Mouse (Mus musculus) ES-E14 (cell line): ENCODE results near the gene Sgo1.

ENCODE experiments used
- CHD2 ChIP-seq: IDR thresholded peaks from 2 replicates; pipeline ENCODE4 v1.6.1; 2014; ENCODE audit warnings: mild to moderate bottlenecking, low read depth, low read length, inconsistent platforms
- HCFC1 ChIP-seq: IDR thresholded peaks from 2 replicates; pipeline ENCODE4 v1.6.1; 2012; ENCODE audit warnings: low read length, inconsistent platforms, borderline replicate concordance; ENCODE audit not compliant: insufficient read depth
- MAFK ChIP-seq: IDR thresholded peaks from 2 replicates; pipeline ENCODE4 v1.6.1; 2014; ENCODE audit warnings: mild to moderate bottlenecking, low read depth, low read length, inconsistent platforms; ENCODE audit not compliant: insufficient read depth
- ZC3H11A ChIP-seq: IDR thresholded peaks from 2 replicates; pipeline ENCODE4 v1.6.1; 2012; ENCODE audit warnings: low read depth, mild to moderate bottlenecking, inconsistent platforms, low read length, borderline replicate concordance
- ZNF384 ChIP-seq: IDR thresholded peaks from 2 replicates; pipeline ENCODE4 v1.6.1; 2012; ENCODE audit warnings: low read depth, low read length, inconsistent platforms

GRCm38 (mm10) chr17:53650251-53650661 is 38.9 kb downstream of the Sgo1 start:
- no peak for TF ChIP-seq CHD2
- TF ChIP-seq HCFC1 = no peak
- no peak for TF ChIP-seq ZNF384
- TF ChIP-seq ZC3H11A = no peak
- no peak for TF ChIP-seq MAFK
